Mouse (Mus musculus) liver, embryonic 11.5 days (tissue): Measurements from ENCODE around the gene Arhgef40. TPM values are rescaled to one million over a fixed set of nuclear protein-coding genes. Genes with fewer than 3 reads are reported as not detected.

Experiments used
- ATAC-seq: fragments of 200-750 bp; cut with Nextera tagmentation; replicated peaks from 2 replicates; pipeline ENCODE4 v1.8.0; 2017; ENCODE audit warnings: moderate number of reproducible peaks, mild to moderate bottlenecking, moderate TSS enrichment, moderate library complexity; ENCODE audit not compliant: low FRiP score
- DNase-seq: peaks from one replicate; pipeline ENCODE4 v3.0.0-alpha.2; 2017; ENCODE audit warnings: low spot score
- H3K27ac ChIP-seq: fragments of 300-500 bp; sonication (generic); 2 replicates; pipeline ENCODE4 v1.5.1; 2014; ENCODE audit warnings: mild to moderate bottlenecking, low read depth, low read length, control low read depth
- H3K27me3 ChIP-seq: fragments of 300-500 bp; sonication (generic); replicated peaks from 2 replicates; pipeline ENCODE4 v1.6.1; 2014; ENCODE audit warnings: low read length, mixed read lengths; ENCODE audit not compliant: control insufficient read depth, insufficient read depth
- H3K36me3 ChIP-seq: fragments of 300-500 bp; sonication (generic); 2 replicates; pipeline ENCODE4 v1.6.1; 2014; ENCODE audit warnings: mild to moderate bottlenecking, low read length, moderate library complexity, mixed read lengths; ENCODE audit not compliant: control insufficient read depth, insufficient read depth
- H3K4me1 ChIP-seq: fragments of 300-500 bp; sonication (generic); replicated peaks from 2 replicates; pipeline ENCODE4 v1.6.1; 2014; ENCODE audit warnings: low read length, mixed read lengths; ENCODE audit not compliant: control insufficient read depth, insufficient read depth
- H3K4me2 ChIP-seq: fragments of 300-500 bp; sonication (generic); 2 replicates; pipeline ENCODE4 v1.6.1; 2014; ENCODE audit warnings: mild to moderate bottlenecking, control low read depth, moderate library complexity
- H3K4me3 ChIP-seq: fragments of 300-500 bp; sonication (generic); 2 replicates; pipeline ENCODE4 v1.5.1; 2014; ENCODE audit warnings: low read depth, low read length, control low read depth
- H3K9ac ChIP-seq: fragments of 300-500 bp; sonication (generic); 2 replicates; pipeline ENCODE4 v1.6.1; 2014; ENCODE audit warnings: low read depth, low read length, control low read depth
- H3K9me3 ChIP-seq: fragments of 300-500 bp; sonication (generic); 2 replicates; pipeline ENCODE4 v1.6.1; 2016; ENCODE audit warnings: low read length, inconsistent platforms, mixed read lengths; ENCODE audit not compliant: control insufficient read depth
- WGBS: fragments of 180-500 bp; shearing (Covaris S2); extraction: QIAGEN DNeasy Blood & Tissue Kit; methylation state at CpG from one replicate; pipeline ENCODE4 v1.1.7; 2014; 5-methylcytosine and 5-hydroxymethylcytosine counted together
- polyA plus RNA-seq: library from polyadenylated mRNA; unstranded; fragments of >200 nt; fragmentation: Nextera tagmentation; extraction: Ambion mirVana; gene quantifications from 2 replicates; pipeline ENCODE4 v1.2.1, GENCODE M21; 2014

Arhgef40 gene
- polyA plus RNA-seq, 1 experiment from 2014 or later, result 61.8 TPM

DNA sequence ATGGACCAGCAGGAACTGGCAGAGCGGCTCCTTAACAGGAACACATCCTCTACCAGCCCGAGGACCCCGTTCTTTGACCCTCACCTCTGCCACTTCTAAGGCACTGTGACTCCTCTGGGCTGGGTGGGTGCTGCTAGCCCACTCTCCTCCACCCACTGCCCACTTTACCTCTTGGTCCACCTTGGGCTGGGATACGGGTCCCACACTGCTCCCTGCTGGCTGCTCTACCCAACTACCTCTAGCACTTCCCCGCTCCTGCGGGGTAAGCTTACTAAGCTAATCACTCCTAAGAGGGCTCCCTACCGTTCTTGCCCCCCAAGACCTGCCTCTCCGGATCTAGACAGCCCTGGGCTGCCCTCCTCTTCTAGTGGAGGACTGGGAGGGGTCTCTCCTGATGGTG lies 21.7 kb downstream of the Arhgef40 start:
- H3K4me1 ChIP-seq, result peaks cover 19% of the 10 kb centered on the region

DNA sequence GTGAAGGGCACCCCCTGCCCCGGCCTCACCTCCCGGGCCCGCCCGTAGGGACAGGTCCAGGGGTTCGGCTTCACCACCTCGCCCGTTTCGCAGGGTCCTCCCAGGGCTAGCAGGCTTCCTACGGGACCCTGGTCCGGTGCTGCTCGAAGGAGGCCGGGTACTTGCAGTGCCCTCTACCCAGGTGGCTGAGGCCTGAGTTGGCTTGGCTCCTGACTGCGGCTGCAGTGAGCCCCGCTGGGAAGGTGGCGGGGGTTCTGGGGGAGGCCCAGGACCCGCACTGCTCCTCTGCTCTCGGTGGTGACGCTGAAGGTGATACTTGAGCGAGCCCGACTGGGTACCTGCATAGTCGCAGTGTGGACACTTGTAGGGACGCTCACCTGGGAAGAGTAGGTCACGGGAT lies 22.3 kb downstream of the Arhgef40 start:
- ATAC-seq (no peak), DNase-seq (peak; percentile 31)
- H3K9me3 ChIP-seq, result no peaks in the 10 kb centered on the region
- peaks cover 19% of the 10 kb centered on the region for H3K4me1 ChIP-seq
- no peak overlapping the region for H3K27ac ChIP-seq
- no peak overlapping the region for H3K9ac ChIP-seq
- peaks cover 30% of the 10 kb centered on the region for H3K36me3 ChIP-seq
- H3K27me3 ChIP-seq, result 0 out of 2 replicates have a peak, but pooled peaks cover 3% of the 10 kb centered on the region
- H3K4me2 ChIP-seq, result no peak overlapping the region
- 96% methylated on average over 23 of the region's 23 CpGs for WGBS
- no peak overlapping the region for H3K4me3 ChIP-seq

More for the DNA sequence above, 21.7 kb downstream of the Arhgef40 start:
- Histone ChIP-seq H3K27ac (no peak overlapping the region), H3K4me2 (no peak overlapping the region), H3K9me3 (no peaks in the 10 kb centered on the region), H3K4me3 (no peak overlapping the region), H3K9ac (no peak overlapping the region), H3K36me3 (peaks cover 31% of the 10 kb centered on the region), H3K27me3 (0 out of 2 replicates have a peak, but pooled peaks cover 3% of the 10 kb centered on the region)
- DNase-seq, result peak; percentile 33
- 80% methylated on average over 8 of the region's 8 CpGs for WGBS
- ATAC-seq, result no peak

DNA sequence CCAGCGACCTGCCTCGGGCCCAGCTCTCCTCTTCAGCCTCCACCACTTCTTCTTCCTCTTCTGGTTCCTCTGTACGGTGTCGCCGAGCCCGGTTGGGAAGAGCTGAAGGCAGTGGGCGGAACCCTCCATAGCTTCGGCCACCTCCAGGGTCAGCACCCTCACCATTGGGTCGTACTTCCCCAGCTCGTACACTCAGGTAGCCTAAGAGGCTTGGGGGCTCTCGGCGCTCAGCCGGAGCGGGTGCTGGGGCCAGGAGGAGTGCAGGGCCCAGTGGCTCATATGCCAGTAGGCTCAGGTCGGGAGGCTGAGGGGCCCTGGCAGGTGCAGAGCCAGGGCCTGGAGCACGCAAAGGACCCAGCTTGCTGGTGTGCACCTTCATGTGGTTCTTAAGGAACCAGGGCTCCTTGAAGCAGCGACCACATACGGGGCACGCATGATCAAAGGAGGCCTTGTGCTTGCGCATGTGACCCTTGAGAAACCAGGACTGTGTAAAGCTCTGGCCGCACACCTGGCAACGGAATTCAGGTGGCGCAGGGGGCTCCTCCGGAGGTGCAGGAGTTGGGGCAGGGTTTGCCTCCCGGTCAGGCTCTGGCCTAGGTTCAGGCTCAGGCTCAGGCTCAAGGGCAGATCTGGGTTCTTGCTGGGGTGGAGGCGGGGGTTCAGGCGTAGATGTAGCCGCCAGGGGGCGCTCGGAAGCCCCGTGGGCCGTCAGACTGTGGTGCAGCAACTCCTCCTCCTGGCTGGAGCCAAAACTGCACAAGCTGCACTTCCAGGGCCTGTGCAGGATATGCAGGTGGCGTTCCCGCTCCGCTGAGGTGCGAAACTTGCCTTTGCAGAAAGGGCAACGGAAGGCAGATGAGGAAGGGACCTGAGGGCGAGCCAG lies 24.0 kb downstream of the Arhgef40 start:
- ATAC-seq (peak; percentile 83), DNase-seq (peak; percentile 86)
- Histone ChIP-seq H3K9ac (0 out of 2 replicates have a peak overlapping the region, but pooled peaks have one; percentile 16), H3K4me2 (peak overlapping the region; percentile 51), H3K4me1 (peaks cover 19% of the 10 kb centered on the region), H3K4me3 (no peak overlapping the region), H3K27ac (no peak overlapping the region), H3K36me3 (peaks cover 27% of the 10 kb centered on the region), H3K27me3 (0 out of 2 replicates have a peak, but pooled peaks cover 3% of the 10 kb centered on the region), H3K9me3 (no peaks in the 10 kb centered on the region)
- WGBS, result 55% methylated on average over 38 of the region's 38 CpGs

DNA sequence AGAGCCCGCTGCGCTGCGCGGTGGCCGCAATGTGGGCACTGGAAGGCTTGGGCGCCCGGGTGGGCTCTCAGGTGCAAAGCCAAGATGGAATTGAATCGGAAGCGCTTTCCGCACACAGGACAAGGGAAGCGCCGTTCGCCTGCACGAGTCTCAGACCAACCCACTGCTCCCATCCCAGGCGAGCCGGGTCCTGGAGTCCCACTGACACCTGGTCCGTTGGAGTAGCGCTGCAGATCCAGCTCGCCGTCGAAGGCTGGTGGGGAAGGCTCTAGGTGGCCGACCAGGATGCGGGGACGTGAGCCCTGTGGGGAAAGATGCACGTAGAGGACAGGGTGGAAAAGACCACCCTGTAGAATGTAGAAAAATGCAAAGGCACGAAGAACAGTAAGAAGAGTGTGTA lies 24.8 kb downstream of the Arhgef40 start:
- H3K27me3 ChIP-seq, result 0 out of 2 replicates have a peak, but pooled peaks cover 3% of the 10 kb centered on the region
- 64% methylated on average over 26 of the region's 26 CpGs for WGBS
- H3K4me1 ChIP-seq, result peaks cover 19% of the 10 kb centered on the region
- H3K27ac ChIP-seq, result no peak overlapping the region
- ATAC-seq (no peak), DNase-seq (no peak)
- peaks cover 24% of the 10 kb centered on the region for H3K36me3 ChIP-seq
- no peak overlapping the region for H3K4me3 ChIP-seq
- H3K9me3 ChIP-seq, result no peaks in the 10 kb centered on the region
- H3K4me2 ChIP-seq, result peak overlapping the region; percentile 51
- 0 out of 2 replicates have a peak overlapping the region, but pooled peaks have one; percentile 16 for H3K9ac ChIP-seq

DNA sequence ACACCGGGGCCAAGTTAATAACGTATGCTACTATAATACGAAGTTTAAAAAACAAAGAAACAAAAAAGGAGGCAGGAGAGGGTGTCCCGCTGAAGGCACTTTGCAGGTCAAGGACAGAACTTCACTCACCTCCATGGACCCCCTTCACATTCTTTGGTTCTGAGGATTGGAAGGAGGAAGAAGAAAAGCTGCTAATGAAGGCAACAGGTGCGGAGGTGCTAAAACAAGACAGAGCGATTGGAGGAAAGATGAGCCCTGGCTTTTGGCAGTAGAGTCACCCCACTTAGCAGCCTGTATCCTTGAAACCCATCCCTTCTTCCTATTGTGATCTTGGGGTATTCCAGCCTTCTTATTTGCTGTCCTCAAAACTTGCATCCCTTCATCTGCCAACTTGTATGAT lies 25.3 kb downstream of the Arhgef40 start:
- H3K4me1 ChIP-seq, result peaks cover 19% of the 10 kb centered on the region

DNA sequence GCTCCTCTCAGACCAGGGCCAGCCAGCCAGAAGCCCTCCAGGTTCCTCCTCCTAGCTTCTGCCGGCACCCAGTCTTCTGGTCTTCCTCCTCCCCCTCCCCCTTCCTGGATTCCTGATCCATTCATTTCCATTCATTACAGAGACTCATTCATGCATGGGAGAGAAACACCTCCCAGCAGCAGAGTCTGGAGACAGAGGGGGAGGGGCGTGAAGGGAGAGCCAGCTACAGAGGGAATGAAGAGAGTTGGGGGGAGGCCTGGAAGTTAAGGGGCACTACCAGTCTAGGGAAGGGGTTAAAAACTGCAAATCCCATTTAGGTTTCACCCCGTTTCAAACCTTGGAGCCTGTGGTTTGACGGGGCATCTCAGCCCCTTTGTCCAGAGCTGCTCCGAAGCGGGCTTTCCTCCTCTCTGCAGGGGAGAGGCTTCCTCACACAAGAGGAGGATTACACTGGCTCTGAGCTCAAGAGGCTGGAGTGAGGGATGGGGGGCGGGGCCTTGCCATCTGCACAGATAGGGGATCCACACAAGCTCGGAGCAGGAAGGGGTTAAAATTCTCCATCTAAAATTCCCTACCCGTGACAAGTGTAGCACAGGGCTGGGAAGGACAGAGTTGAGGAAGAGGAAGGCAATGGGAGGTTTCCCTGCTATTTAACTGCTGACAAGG lies 26.1 kb downstream of the Arhgef40 start:
- no peak for ATAC-seq
- Histone ChIP-seq H3K4me2 (peak overlapping the region; percentile 33), H3K36me3 (peaks cover 19% of the 10 kb centered on the region), H3K4me3 (0 out of 2 replicates have a peak overlapping the region, but pooled peaks have one; percentile 11), H3K9me3 (no peaks in the 10 kb centered on the region), H3K9ac (no peak overlapping the region), H3K27me3 (0 out of 2 replicates have a peak, but pooled peaks cover 3% of the 10 kb centered on the region), H3K27ac (0 out of 2 replicates have a peak overlapping the region, but pooled peaks have one; percentile 1), H3K4me1 (peaks cover 22% of the 10 kb centered on the region)
- DNase-seq, result peak; percentile 49
- 13% methylated on average over 9 of the region's 9 CpGs for WGBS

More for the DNA sequence above, 25.3 kb downstream of the Arhgef40 start:
- Histone ChIP-seq H3K4me3 (no peak overlapping the region), H3K36me3 (peaks cover 21% of the 10 kb centered on the region), H3K4me2 (peak overlapping the region; percentile 33), H3K9me3 (no peaks in the 10 kb centered on the region), H3K27me3 (0 out of 2 replicates have a peak, but pooled peaks cover 3% of the 10 kb centered on the region), H3K27ac (no peak overlapping the region), H3K9ac (no peak overlapping the region)
- no peak for DNase-seq
- WGBS, result 69% methylated on average over 6 of the region's 6 CpGs
- no peak for ATAC-seq

DNA sequence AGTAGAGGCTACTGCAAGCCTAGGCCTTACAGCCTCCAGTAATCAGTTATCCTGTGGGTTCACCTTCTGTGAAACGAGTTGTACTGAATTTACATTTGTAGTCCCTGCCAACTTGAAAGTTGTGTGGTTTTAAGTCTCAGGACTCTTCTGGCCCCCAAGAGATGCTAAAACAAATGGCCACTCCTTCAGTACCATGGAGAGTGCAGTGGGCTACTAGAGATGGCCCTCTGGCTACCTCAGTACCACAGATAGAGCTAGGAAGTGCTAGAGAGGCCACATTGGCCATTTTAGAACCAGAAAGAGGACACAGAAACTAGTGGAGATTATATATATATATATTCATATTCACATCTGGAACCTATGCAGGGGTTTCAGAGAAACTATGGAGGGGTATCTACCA lies 27.2 kb downstream of the Arhgef40 start:
- Histone ChIP-seq H3K27me3 (0 out of 2 replicates have a peak, but pooled peaks cover 3% of the 10 kb centered on the region), H3K9me3 (no peaks in the 10 kb centered on the region), H3K27ac (no peak overlapping the region), H3K4me1 (peaks cover 33% of the 10 kb centered on the region), H3K9ac (no peak overlapping the region), H3K4me2 (no peak overlapping the region), H3K4me3 (no peak overlapping the region), H3K36me3 (peaks cover 14% of the 10 kb centered on the region)
- ATAC-seq (no peak), DNase-seq (no peak)
- WGBS, result 69% methylated on average over 1 of the region's 1 CpGs

DNA sequence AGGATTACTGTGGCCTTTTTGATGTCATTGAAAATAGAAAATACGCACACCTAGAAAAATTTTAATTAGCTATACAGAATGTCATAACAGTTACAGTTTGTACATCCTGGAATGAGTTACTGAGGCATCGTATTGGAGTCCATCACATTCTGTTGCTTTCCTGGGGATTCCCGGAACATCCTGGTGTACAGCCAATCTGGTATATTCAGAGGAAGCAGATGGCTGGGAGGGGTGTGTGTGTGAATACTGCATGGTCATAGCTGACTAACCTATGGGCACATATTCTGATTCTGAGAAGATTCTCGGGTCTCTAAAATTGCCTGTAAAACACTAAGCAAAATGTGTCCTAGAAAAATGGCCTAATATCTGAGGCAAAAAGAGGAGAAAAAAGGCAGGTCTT lies 27.6 kb downstream of the Arhgef40 start:
- no peak for ATAC-seq
- peaks cover 37% of the 10 kb centered on the region for H3K4me1 ChIP-seq

More for the DNA sequence above, 27.6 kb downstream of the Arhgef40 start:
- Histone ChIP-seq H3K27ac (no peak overlapping the region), H3K9ac (no peak overlapping the region), H3K4me3 (no peak overlapping the region), H3K27me3 (0 out of 2 replicates have a peak, but pooled peaks cover 3% of the 10 kb centered on the region), H3K4me2 (no peak overlapping the region), H3K36me3 (peaks cover 11% of the 10 kb centered on the region), H3K9me3 (no peaks in the 10 kb centered on the region)
- DNase-seq, result no peak
- WGBS, result 84% methylated on average over 4 of the region's 4 CpGs
